Mouse (Mus musculus) frontal cortex, postnatal 14 days (tissue): ENCODE results near the gene Kif18a.

Experiments used
- DNase-seq, 2 experiments: peaks; one replicate each; pipeline ENCODE4 v3.0.0; 2022; ENCODE audit warnings: low spot score in 2 of 2

Gene Kif18a

GRCm38 (mm10) chr2:109280600-109281340, at the start of gene Kif18a, which contains the start of gene Mettl15:
Gene Kif18a (plus strand): TSS chr2:109280738.
Gene Mettl15 (minus strand): TSS chr2:109280748.
- DNase-seq: peak; percentile 93 to 95

- no peak for DNase-seq
Measured at GRCm38 (mm10) chr2:109233876-109234275, 46.7 kb upstream of the Kif18a start.

GRCm38 (mm10) chr2:109235741-109236140, 44.8 kb upstream of the Kif18a start:
- no peak for DNase-seq

GRCm38 (mm10) chr2:109241947-109242346, 38.6 kb upstream of the Kif18a start:
- no peak for DNase-seq

DNA sequence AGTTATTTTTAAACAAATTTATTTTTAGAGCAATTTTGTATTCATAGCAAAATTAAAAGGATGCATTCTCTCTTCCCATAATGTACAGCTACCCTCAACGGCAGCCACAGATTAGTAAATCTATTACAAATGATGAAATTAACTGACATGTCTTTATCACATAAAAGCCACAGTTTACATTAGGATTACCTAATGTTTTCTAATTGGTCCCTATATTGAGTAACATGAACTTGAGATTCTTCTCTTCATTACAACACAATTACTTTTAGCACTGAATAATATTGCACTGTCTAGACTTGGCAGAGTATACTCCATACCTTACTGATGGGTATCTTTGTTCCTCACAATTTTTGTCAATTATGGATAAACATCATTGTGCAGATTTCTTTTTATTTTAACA, 17.8 kb upstream of the Kif18a start:
- no peak for DNase-seq

DNA sequence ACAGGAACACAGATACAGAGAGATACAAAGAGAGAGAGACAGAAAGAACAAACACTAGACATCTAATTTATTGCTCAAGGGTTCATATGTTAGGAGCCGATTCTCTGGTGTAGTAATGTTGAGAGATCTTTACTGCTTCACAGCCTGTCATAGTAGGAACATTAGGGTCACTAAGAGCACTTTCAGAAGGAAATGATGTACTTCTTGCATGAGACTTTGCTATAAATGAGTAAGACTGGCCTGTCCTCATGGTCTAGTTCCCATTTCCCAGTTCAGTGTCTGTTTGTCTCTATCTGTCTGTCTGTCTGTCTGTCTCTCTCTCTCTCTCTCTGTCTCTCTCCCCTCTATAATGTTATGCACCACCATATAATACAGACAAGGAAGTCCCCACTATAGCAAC, 7.4 kb upstream of the Kif18a start:
- DNase-seq: no peak

GRCm38 (mm10) chr2:109277593-109277992, 2.9 kb upstream of the Kif18a start:
- DNase-seq: no peak

DNA sequence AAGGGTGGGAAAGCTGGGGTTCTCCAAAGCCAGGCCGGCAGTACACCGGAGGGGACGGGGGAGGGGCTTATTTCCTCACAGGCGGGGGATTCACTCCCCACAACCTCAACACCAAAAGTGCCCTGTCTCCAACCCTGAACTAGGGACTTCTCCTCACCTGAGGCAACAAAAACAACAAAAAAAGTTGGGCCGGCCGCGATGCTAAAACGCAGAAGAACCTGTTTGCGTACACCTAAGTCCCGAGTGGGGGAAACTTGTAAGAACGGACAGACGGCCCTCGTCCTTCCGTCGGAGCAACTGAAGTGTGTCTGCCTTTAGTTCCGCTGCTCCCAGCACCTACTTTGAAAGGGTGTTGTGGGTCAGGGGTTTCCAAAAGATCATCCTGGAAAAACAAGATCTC, 2.5 kb upstream of the Kif18a start:
- peak; percentile 8 for DNase-seq

- no peak for DNase-seq
Measured at GRCm38 (mm10) chr2:109280272-109280599, 302 bp upstream of the Kif18a start.

DNA sequence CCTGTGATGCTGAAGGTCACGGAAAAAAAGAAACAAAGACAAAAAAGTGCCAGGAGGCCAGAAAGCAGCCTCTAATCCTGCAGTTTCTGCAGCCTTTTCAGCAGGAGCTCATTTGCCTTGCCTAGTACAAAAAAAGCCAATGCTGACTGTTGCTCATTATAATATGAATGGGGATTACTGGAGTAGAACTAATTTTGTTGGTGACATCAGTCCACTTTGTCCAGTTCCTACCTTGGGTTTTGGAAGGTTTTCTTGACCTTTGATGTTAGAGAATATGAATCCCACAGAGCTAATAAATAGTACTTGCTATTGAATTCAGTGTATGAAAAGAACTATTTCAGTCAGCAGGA, 778 bp downstream of the Kif18a start:
- DNase-seq: no peak

- DNase-seq: no peak
Measured at GRCm38 (mm10) chr2:109284121-109284520, 3.6 kb downstream of the Kif18a start.

DNA sequence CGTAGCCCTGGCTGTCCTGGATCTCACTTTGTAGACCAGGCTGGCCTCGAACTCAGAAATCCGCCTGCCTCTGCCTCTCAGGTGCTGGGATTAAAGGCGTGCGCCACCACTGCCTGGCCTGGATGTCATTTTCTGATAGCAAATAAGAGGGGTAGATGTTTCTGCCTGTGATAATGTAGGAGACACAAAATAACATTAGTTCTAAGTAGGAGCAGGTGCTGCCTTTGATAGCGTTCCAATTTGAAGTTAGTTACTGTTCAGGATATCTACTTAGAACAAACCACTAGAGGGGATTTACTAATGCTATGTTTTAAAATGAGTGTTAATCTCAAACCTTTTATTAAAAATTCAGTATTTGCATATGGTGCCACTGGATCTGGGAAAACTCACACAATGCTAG, 8.8 kb downstream of the Kif18a start:
- DNase-seq: no peak

DNA sequence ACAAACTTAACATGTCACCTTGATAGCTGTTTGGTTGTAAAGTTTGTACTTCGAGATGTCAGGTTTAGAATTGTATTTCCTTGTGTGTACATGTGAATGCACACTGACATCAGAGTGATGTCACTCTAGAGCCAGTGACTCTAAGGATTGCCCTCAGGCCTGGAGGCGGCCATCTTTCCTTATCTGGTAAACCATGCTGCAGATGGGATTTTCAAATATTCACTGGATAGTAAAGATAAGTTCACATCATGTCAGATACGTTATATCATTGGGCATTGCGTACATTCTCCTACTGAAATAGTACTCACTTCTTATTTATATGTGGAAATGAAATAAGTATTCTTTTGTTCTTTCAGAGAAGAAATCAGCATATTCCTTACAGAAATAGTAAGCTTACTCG, 15.7 kb downstream of the Kif18a start:
- no peak for DNase-seq

DNA sequence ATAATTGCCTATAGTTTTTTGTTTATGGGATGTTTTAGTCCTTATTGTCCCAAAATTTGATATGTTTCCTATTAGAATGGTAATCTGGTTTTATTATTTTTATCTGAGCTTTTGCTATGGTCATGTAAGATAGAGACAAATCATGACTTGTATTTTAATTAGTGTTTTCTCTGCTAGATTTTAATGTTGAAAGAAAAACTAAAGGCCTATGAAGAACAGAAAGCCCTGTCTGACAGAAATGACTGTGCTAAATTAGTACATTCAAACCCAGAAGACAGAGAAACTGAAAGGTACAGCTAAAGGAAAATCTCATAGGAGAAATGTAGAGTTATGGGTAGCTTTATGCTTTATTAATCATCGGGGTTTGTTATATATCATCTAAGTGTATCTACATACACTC, 17.6 kb downstream of the Kif18a start:
- DNase-seq: no peak

- DNase-seq: no peak
Measured at GRCm38 (mm10) chr2:109302234-109302633, 21.7 kb downstream of the Kif18a start.

GRCm38 (mm10) chr2:109303638-109304037, 23.1 kb downstream of the Kif18a start:
- no peak for DNase-seq

- no peak for DNase-seq
Measured at GRCm38 (mm10) chr2:109311369-109311768, 30.8 kb downstream of the Kif18a start.

DNA sequence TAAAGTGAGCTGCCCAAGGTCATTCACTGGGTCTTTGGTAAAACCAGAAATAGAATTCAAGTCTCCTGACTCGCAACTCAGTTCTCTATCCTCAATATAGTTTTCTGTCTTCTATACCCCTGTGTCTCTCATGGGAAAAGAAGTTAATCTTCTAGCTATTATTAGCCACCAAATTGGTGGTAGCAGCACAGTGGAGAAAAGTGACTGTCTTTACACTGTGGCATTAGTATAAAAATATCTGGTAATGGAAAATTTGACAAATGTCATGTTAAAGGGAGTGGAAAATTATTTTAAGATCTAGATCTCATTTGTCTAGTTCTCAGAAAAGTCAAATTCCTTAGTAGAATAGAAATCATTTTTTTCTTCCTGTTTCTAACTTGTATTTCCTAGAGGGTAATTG, 51.3 kb downstream of the Kif18a start:
- DNase-seq: no peak

GRCm38 (mm10) chr2:109334237-109334636, 53.7 kb downstream of the Kif18a start:
- no peak for DNase-seq

- no peak for DNase-seq
Measured at GRCm38 (mm10) chr2:109335765-109336164, 55.2 kb downstream of the Kif18a start.

DNA sequence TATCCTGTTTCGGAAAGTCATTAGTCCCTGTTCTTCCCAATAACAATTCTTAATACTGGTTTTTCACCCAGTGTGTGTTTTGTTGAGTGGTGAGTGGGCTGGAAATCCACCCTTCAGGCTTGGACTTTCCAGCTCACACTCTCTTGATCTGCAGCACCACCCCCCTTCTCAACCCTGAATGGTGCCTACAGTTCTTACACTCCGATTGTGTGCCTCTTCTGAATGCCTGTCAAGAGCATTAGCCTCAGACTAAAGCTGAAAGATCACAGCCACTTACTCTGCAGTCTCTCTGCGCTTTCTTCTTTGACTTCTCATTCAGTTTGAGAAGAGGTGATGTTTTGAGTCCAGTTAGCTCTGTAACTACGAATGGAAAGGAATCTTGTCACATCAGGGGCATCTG, 64.8 kb downstream of the Kif18a start:
- DNase-seq: no peak

- DNase-seq: no peak
Measured at GRCm38 (mm10) chr2:109348742-109349141, 68.2 kb downstream of the Kif18a start.

GRCm38 (mm10) chr2:109358456-109359141, 78.1 kb downstream of the Kif18a start:
- DNase-seq: no peak

DNA sequence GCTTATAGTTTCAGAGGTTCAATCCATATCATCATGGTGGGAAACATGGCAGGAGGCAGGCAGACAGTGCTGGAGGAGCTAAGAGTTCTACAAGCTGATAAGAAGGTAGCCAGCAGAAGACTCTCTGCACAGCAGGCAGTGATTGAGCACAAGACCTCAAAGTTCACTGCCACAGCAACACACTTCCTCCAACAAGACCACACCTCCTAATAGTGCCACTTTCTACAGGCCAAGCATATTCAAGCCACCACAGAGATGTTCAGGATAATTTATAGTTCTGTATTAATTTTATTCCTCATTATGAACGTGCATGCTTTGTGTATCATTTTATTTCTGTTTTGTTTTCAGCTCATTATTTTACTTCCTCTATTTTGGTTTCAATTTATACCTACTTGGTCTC, 85.4 kb downstream of the Kif18a start:
- no peak for DNase-seq
